Mouse (Mus musculus) ZHBTc4 (cell line): ENCODE results near the gene Akna.

Experiments
- DNase-seq: peaks from one replicate; pipeline ENCODE4 v3.0.0-alpha.2; 2011; ENCODE audit warnings: low read depth, low spot score

The Akna gene

GRCm38 (mm10) chr4:63403040-63403959, at the start of gene Akna:
Gene Akna, minus strand, starts transcription at chr4:63403354.
- peak; percentile 52 for DNase-seq

- no peak for DNase-seq
These were observed 49.4 kb upstream of the Akna start for GRCm38 (mm10) chr4:63452555-63452954.

DNA sequence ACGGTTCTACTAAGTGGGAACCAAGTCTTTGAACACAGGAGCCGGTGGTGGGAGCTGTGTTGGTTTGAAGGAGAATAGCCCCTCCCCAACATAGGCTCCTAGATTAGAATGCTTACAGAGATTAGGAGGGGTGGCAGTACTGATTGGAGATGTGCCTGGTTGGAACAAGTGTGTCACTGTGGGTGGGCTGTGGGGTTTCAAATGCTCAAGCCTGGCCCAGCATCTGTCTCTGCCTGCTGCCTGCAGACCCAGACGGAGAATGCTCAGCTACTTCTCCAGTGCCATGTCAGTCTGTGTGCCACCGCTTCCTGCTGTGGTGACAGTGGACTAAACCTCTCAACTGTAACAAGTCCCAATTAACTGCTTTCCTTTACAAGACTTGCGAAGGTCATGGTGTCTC, 47.4 kb upstream of the Akna start:
- no peak for DNase-seq

DNA sequence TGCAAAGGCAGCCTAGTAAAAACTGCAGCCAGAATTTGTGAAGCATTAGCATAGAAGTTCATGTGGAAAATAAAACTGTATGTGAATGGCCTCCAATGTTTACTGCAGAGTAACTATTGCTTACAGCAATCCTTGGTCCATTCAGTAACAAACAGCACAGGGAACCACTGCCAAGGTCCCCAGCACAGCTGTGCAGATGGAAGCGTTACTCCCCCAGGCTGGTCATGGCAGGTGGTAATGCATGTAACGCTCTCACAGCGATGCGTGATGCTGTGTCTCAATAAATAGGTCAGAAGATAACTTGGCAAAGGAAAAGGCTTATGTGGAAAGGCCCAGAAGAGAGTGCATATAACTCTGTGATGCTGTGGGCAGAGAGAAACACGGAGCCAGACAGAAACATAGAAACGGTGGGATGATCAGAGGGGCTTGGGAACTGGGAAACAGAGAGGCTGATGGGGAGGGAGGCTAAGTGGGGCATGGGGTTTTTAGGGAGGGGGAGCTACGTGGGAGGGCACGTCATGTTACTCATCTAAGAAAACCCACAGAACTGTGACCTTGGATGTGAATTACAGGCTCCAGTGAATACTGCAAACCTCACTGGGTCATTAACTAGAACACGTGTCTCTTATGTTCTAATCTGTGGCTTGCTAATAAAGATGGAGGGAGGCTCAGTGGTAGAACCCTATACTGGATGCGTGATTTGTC, 41.4 kb upstream of the Akna start:
- DNase-seq = no peak

DNA sequence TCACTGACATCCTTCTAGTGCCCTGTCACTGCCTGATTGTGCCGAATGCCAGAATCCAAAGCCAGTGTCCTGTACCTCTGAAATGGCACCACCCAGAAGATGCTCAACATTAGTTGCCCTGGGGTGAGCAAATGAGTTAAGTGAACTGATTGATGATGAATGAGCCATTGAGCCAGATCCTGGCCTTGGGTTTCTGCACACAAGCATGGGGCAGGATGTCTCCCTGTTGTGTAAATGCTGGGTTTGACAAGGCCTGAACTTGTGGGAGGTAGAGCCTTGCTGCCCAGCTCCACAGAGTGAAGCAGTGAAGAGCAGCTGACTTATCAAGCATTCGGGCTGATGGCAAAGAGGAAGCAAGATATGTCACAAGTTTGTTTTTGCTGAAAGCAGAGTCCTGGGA, 39.9 kb upstream of the Akna start:
- DNase-seq = no peak

DNA sequence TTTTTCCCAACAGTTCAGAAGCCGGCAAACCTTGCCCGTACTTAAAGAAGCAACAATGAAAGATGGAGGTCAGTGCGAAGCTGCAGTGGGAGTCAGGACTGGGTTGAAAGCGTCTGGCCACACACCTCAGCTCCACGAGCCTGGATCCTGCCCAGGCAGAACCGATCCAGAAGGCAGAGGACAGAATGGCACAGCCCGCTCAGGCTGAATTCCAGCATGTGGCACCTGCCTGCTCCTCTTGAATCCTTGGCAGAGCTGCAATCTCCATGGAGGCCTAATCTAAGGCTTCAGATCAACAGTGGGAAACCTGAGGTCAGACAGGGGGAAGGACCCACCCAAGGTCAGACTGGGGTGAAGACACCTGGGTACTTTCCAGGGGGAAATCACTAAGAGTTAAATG, 38.5 kb upstream of the Akna start:
- DNase-seq = peak; percentile 36

- DNase-seq = no peak
These were observed 37.1 kb upstream of the Akna start for GRCm38 (mm10) chr4:63440262-63440661.

GRCm38 (mm10) chr4:63437968-63438367, 34.8 kb upstream of the Akna start:
- DNase-seq = no peak

GRCm38 (mm10) chr4:63437119-63437815, 34.1 kb upstream of the Akna start:
- no peak for DNase-seq

- DNase-seq = peak; percentile 56
These were observed 32.2 kb upstream of the Akna start for GRCm38 (mm10) chr4:63435402-63435801.

GRCm38 (mm10) chr4:63431098-63431497, 27.9 kb upstream of the Akna start:
- DNase-seq = no peak

DNA sequence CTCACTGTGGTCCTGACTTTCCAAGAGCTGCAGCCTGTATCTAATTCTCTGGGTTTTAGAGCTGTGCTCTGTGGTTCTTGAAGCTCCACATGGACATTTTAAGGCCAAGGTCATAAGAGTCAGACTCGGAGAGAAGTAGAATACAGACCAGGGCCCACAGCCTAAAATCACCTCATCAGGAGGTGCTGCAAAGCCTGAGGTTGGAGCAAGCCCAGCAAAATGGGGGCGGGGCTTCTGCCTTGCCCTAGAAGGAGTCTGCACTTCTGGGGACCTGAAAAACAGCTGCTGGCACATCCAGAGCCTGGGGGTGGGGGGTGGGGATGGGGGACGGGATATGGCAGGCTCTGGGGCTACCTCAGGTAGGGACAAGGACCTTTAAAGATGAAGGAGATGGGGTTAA, 27.2 kb upstream of the Akna start:
- peak; percentile 23 for DNase-seq

GRCm38 (mm10) chr4:63426308-63426707, 23.2 kb upstream of the Akna start:
- DNase-seq = peak; percentile 65

GRCm38 (mm10) chr4:63423811-63424210, 20.7 kb upstream of the Akna start:
- peak; percentile 28 for DNase-seq

GRCm38 (mm10) chr4:63423231-63423630, 20.1 kb upstream of the Akna start:
- peak; percentile 53 for DNase-seq

- DNase-seq = peak; percentile 92
These were observed 17.2 kb upstream of the Akna start for GRCm38 (mm10) chr4:63420143-63420920.

- no peak for DNase-seq
These were observed 15.1 kb upstream of the Akna start for GRCm38 (mm10) chr4:63418270-63418669.

DNA sequence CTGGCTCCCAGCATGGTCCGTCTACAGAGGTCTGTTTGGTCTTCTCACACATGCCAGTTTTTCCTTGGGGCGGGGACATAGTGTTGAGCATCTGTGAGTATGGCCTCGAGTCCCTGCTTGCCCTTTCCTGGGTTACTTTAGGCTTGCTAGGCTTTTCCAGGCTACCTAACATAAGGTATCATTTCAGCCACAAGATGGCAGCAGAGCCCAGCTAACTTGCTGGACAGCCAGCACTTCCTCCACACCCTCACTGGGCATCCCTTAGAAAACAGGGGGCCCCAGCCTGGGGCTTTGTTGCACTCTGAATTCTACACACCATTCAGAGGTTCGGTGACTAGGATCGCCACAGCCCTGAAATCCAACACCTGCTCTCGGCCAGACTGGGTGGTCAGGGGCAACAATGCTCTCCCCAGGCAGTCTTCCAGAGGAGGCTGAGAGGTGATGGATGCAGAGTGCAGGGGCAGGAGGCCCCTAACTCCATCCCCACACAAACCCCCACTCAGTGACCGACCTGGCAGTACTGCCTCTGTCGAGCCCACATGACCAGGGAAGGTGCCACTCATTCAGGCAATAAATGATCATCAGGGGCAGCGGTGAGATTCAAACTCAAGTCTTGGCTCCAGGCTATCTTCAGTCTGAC, 14.3 kb upstream of the Akna start:
- DNase-seq = peak; percentile 82

DNA sequence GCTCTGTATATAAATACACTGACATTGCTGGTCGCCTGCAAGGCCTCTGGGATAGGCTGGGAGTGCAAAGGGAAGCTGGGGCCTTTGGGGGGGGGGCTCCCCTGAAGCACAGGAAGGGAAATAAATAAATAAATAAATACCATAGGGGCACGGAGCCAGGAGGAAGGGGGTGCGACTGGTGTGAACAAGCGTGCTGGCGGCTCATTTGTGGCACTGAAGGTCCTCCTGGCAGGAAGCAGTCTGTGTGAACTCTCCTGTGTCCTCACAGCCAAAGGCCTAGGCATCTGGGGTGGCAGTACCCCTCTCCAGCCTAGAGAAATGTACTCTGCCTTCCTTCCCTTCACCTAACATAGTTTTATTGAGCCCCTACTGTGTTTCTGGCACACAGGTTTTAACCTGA, 11.8 kb upstream of the Akna start:
- DNase-seq = no peak

- DNase-seq = no peak
These were observed 8.1 kb upstream of the Akna start for GRCm38 (mm10) chr4:63411222-63411621.

DNA sequence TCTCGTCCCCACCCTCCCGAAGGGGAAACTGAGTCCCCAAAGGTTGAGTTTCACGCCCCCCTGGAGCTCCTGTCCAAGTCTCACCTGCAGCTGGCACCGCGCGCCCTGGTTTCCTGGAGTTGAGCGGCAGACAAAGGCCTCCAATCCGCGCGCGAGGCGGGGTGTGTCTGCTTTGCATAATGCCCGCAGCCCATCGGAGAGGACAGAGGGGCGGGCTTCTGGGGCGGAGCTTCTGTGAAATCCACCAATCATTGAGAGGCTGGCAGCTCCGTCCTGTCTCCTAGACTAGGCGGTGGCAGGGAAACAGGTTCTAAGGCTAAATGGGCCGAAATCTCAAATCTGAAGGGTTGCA, 7.4 kb upstream of the Akna start:
- DNase-seq = peak; percentile 98
